Mouse (Mus musculus): ENCODE measurements around the gene Clic6. TPM values are rescaled to one million over a fixed set of nuclear protein-coding genes. Genes with fewer than 3 reads are reported as not detected.

The Clic6 gene
- polyA plus RNA-seq, 1 experiment from 2014 or later, result 1.4 TPM

- no peaks in the 10 kb centered on the region for H3K27me3 ChIP-seq
- no peak overlapping the region for H3K27ac ChIP-seq
- peaks cover 7% of the 10 kb centered on the region for H3K4me1 ChIP-seq
- no peak overlapping the region for H3K4me2 ChIP-seq
- no peaks in the 10 kb centered on the region; the same call in 1 of the 2 replicates for H3K36me3 ChIP-seq
- no peak overlapping the region for H3K9ac ChIP-seq
- no peak for ATAC-seq (ENCODE audit: insufficient number of reproducible peaks, low FRiP score, low TSS enrichment, low read depth)
- H3K9me3 ChIP-seq, result no peaks in the 10 kb centered on the region
- 87% methylated on average over 7 of the region's 7 CpGs for WGBS
- H3K4me3 ChIP-seq, result no peak overlapping the region
Measured at GRCm38 (mm10) chr16:92454002-92454401, 31.5 kb upstream of the Clic6 start.

GRCm38 (mm10) chr16:92454495-92454894, 31.0 kb upstream of the Clic6 start:
- Histone ChIP-seq H3K27me3 (no peaks in the 10 kb centered on the region), H3K4me1 (peaks cover 7% of the 10 kb centered on the region), H3K27ac (no peak overlapping the region), H3K4me2 (no peak overlapping the region), H3K4me3 (no peak overlapping the region), H3K9ac (no peak overlapping the region), H3K36me3 (no peaks in the 10 kb centered on the region; the same call in 1 of the 2 replicates), H3K9me3 (no peaks in the 10 kb centered on the region)
- no peak for ATAC-seq (ENCODE audit: insufficient number of reproducible peaks, low FRiP score, low TSS enrichment, low read depth)
- WGBS, result 68% methylated on average over 18 of the region's 18 CpGs

- Histone ChIP-seq H3K9ac (no peak overlapping the region), H3K36me3 (no peaks in the 10 kb centered on the region; the same call in 1 of the 2 replicates), H3K4me2 (no peak overlapping the region), H3K4me3 (no peak overlapping the region), H3K9me3 (no peaks in the 10 kb centered on the region), H3K27me3 (no peaks in the 10 kb centered on the region), H3K4me1 (peaks cover 11% of the 10 kb centered on the region), H3K27ac (no peak overlapping the region)
- 66% methylated on average over 8 of the region's 8 CpGs for WGBS
- ATAC-seq (ENCODE audit: insufficient number of reproducible peaks, low FRiP score, low TSS enrichment, low read depth), result no peak
Measured at GRCm38 (mm10) chr16:92455488-92455887, 30.0 kb upstream of the Clic6 start.

GRCm38 (mm10) chr16:92455969-92456368, 29.6 kb upstream of the Clic6 start:
- ATAC-seq (ENCODE audit: insufficient number of reproducible peaks, low FRiP score, low TSS enrichment, low read depth), result no peak

GRCm38 (mm10) chr16:92457594-92457993, 27.9 kb upstream of the Clic6 start:
- Histone ChIP-seq H3K4me3 (no peak overlapping the region), H3K4me2 (no peak overlapping the region), H3K9me3 (no peaks in the 10 kb centered on the region), H3K9ac (no peak overlapping the region), H3K27me3 (no peaks in the 10 kb centered on the region), H3K27ac (no peak overlapping the region), H3K36me3 (no peaks in the 10 kb centered on the region), H3K4me1 (peaks cover 22% of the 10 kb centered on the region)
- ATAC-seq (ENCODE audit: insufficient number of reproducible peaks, low FRiP score, low TSS enrichment, low read depth), result 0 out of 2 replicates have a peak, but pooled peaks have one; percentile 33
- 26% methylated on average over 7 of the region's 7 CpGs for WGBS

More at GRCm38 (mm10) chr16:92455969-92456368, 29.6 kb upstream of the Clic6 start:
- Histone ChIP-seq H3K4me2 (no peak overlapping the region), H3K4me1 (peaks cover 16% of the 10 kb centered on the region), H3K27me3 (no peaks in the 10 kb centered on the region), H3K9me3 (no peaks in the 10 kb centered on the region), H3K36me3 (no peaks in the 10 kb centered on the region), H3K27ac (no peak overlapping the region), H3K9ac (no peak overlapping the region), H3K4me3 (no peak overlapping the region)
- 84% methylated on average over 5 of the region's 5 CpGs for WGBS

GRCm38 (mm10) chr16:92461412-92461811, 24.1 kb upstream of the Clic6 start:
- Histone ChIP-seq H3K27ac (no peak overlapping the region), H3K4me1 (peaks cover 29% of the 10 kb centered on the region), H3K4me2 (no peak overlapping the region), H3K36me3 (no peaks in the 10 kb centered on the region), H3K9ac (no peak overlapping the region), H3K4me3 (no peak overlapping the region), H3K9me3 (no peaks in the 10 kb centered on the region), H3K27me3 (no peaks in the 10 kb centered on the region)
- 57% methylated on average over 6 of the region's 6 CpGs for whole genome bisulfite sequencing
- no peak for ATAC-seq (ENCODE audit: insufficient number of reproducible peaks, low FRiP score, low TSS enrichment, low read depth)

- peaks cover 32% of the 10 kb centered on the region for H3K4me1 ChIP-seq
- 58% methylated on average over 14 of the region's 14 CpGs for WGBS
- H3K9ac ChIP-seq, result 0 out of 2 replicates have a peak overlapping the region, but pooled peaks have one; percentile 2
- no peak for ATAC-seq (ENCODE audit: insufficient number of reproducible peaks, low FRiP score, low TSS enrichment, low read depth)
- peak overlapping the region; percentile 73 for H3K4me2 ChIP-seq
- no peaks in the 10 kb centered on the region for H3K9me3 ChIP-seq
- no peaks in the 10 kb centered on the region for H3K27me3 ChIP-seq
- H3K4me3 ChIP-seq, result peak overlapping the region; percentile 86
- no peak overlapping the region for H3K27ac ChIP-seq
- H3K36me3 ChIP-seq, result no peaks in the 10 kb centered on the region
Measured at GRCm38 (mm10) chr16:92464390-92464972, 21.1 kb upstream of the Clic6 start.

GRCm38 (mm10) chr16:92465226-92465625, 20.3 kb upstream of the Clic6 start:
- Histone ChIP-seq H3K4me1 (peaks cover 31% of the 10 kb centered on the region), H3K4me2 (peak overlapping the region; percentile 73), H3K27ac (no peak overlapping the region), H3K9me3 (no peaks in the 10 kb centered on the region), H3K36me3 (no peaks in the 10 kb centered on the region), H3K4me3 (peak overlapping the region; percentile 86), H3K9ac (peak overlapping the region; percentile 78), H3K27me3 (no peaks in the 10 kb centered on the region)
- WGBS, result 8% methylated on average over 10 of the region's 10 CpGs
- ATAC-seq (ENCODE audit: insufficient number of reproducible peaks, low FRiP score, low TSS enrichment, low read depth), result no peak

GRCm38 (mm10) chr16:92465642-92466526, 19.7 kb upstream of the Clic6 start:
- H3K4me2 ChIP-seq, result peak overlapping the region; percentile 73
- no peaks in the 10 kb centered on the region for H3K36me3 ChIP-seq
- WGBS, result under 1% methylated on average over 93 of the region's 94 CpGs
- H3K9ac ChIP-seq, result peak overlapping the region; percentile 78
- H3K9me3 ChIP-seq, result no peaks in the 10 kb centered on the region
- H3K27ac ChIP-seq, result peak overlapping the region; percentile 71; the same call in 1 of the 2 replicates
- peaks cover 24% of the 10 kb centered on the region for H3K4me1 ChIP-seq
- peak; percentile 99 for ATAC-seq (ENCODE audit: insufficient number of reproducible peaks, low FRiP score, low TSS enrichment, low read depth)
- H3K4me3 ChIP-seq, result peak overlapping the region; percentile 86
- no peaks in the 10 kb centered on the region for H3K27me3 ChIP-seq

GRCm38 (mm10) chr16:92467041-92467440, 18.5 kb upstream of the Clic6 start:
- no peaks in the 10 kb centered on the region for H3K9me3 ChIP-seq
- H3K4me3 ChIP-seq, result no peak overlapping the region
- no peak overlapping the region for H3K4me2 ChIP-seq
- H3K9ac ChIP-seq, result no peak overlapping the region
- no peak for ATAC-seq (ENCODE audit: insufficient number of reproducible peaks, low FRiP score, low TSS enrichment, low read depth)
- no peaks in the 10 kb centered on the region for H3K27me3 ChIP-seq
- 81% methylated on average over 5 of the region's 5 CpGs for WGBS
- no peak overlapping the region for H3K27ac ChIP-seq
- H3K36me3 ChIP-seq, result no peaks in the 10 kb centered on the region
- peaks cover 16% of the 10 kb centered on the region for H3K4me1 ChIP-seq

- no peak overlapping the region for H3K27ac ChIP-seq
- no peak overlapping the region for H3K4me2 ChIP-seq
- no peaks in the 10 kb centered on the region for H3K36me3 ChIP-seq
- WGBS, result 67% methylated on average over 14 of the region's 14 CpGs
- ATAC-seq (ENCODE audit: insufficient number of reproducible peaks, low FRiP score, low TSS enrichment, low read depth), result no peak
- H3K4me3 ChIP-seq, result no peak overlapping the region
- no peaks in the 10 kb centered on the region for H3K9me3 ChIP-seq
- no peaks in the 10 kb centered on the region for H3K27me3 ChIP-seq
- H3K9ac ChIP-seq, result no peak overlapping the region
- H3K4me1 ChIP-seq, result peaks cover 16% of the 10 kb centered on the region
Measured at GRCm38 (mm10) chr16:92468459-92468858, 17.1 kb upstream of the Clic6 start.

- no peak for ATAC-seq (ENCODE audit: insufficient number of reproducible peaks, low FRiP score, low TSS enrichment, low read depth)
- Histone ChIP-seq H3K27me3 (no peaks in the 10 kb centered on the region), H3K4me3 (no peak within 1 kb of the TSS), H3K4me1 (0 out of 2 replicates have a peak, but pooled peaks cover 3% of the 10 kb centered on the region), H3K9me3 (no peaks in the 10 kb centered on the region), H3K9ac (no peak within 1 kb of the TSS), H3K4me2 (no peak within 1 kb of the TSS), H3K36me3 (no peaks in the 10 kb centered on the region), H3K27ac (no peak within 1 kb of the TSS)
- 64% methylated on average over 6 of the region's 6 CpGs for WGBS
Measured at GRCm38 (mm10) chr16:92470706-92471105, 14.8 kb upstream of the Clic6 start, which contains the start of gene Rcan1. Rcan1 (minus strand) TSS chr16:92470867.
